Mouse (Mus musculus) kidney, postnatal 10 days (tissue): ENCODE data around the gene Chmp2b.

Experiments
- DNase-seq: peaks from one replicate; pipeline ENCODE4 v3.0.0; 2021; ENCODE audit warnings: mixed read lengths

Chmp2b gene

DNA sequence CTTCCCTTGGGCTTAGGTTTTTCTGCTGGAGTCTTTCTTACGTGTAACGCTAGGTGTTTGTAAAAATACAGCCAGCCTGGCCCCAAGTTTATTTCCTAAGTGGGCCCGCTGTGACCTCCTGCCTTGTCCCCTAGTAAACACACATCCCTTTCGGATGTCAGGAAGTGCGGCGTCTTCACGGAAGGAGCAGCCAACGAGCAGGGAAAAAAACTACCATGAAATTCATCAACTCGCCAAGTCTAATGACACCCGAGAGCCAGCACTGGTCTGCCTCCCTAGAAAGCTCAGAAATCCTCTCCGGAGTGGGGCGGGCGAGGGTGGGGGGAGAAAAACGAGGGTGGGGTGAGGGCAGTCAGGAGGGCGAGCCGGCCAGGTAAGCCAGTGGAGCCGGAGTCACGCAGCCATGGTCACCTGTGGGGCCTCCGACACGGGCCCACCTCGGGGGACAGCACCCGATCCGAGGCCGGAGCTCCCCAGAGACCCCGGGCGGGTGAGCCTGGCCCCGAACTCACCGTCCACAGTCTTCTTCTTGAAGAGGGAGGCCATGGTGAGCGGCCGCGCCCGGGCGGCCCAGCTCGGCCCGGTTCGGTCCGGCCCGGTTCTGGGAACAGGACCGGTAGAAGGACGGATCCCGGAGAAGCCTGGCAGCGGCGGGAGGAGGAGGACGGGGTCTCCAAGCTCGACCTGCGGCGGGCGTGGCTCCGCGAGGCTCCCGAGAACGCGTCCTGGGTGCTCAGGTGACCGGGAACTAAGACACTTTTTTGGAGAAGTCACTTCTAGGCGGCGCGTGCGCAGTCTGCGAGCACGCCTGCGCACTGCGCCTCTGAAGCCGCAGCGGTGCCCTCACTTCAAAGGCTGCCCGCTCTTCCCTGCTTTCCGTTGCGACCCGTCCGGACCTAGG, at the start of gene Chmp2b:
TSS of gene Chmp2b (minus strand) at position 764 of the 901 bp plus-strand sequence.
- DNase-seq, result peak; percentile 92

DNA sequence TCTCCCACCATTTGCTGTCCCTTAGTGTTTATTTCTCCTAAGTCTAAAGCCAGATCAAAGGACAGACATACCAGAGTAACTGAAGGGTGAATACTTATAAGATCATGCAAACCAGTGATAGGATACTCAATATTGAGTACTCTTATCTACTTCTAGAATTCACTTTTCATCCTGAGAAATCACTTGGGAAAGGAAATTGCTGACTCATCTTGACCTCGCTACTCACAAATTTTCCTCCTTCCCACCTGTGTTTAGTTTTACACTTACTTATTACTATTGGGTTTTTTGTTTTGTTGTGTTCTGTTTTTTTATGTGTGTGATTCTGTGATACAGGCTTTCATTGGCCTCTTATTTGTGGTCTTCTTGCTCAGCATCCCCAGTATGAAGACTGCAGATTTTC, 49.2 kb upstream of the Chmp2b start:
- no peak for DNase-seq

DNA sequence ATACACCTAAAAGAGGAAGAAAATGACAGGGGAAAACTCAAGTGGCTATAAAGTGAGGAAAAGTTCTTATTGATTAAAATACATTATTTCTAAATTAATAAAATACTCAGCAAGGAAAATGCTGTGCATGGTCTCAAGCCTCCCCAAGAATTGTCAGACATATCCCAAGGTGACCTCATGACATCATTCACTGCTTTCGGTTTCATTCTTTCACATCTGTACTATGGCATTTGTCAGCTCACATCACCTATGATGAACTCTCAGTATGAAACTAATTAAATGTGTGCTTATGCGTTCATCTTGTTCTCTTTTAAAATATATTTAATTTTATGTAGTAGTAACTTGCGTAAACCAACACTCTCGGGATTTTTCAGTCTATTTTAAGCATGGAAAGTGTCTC, 38.3 kb upstream of the Chmp2b start:
- DNase-seq, result no peak

DNA sequence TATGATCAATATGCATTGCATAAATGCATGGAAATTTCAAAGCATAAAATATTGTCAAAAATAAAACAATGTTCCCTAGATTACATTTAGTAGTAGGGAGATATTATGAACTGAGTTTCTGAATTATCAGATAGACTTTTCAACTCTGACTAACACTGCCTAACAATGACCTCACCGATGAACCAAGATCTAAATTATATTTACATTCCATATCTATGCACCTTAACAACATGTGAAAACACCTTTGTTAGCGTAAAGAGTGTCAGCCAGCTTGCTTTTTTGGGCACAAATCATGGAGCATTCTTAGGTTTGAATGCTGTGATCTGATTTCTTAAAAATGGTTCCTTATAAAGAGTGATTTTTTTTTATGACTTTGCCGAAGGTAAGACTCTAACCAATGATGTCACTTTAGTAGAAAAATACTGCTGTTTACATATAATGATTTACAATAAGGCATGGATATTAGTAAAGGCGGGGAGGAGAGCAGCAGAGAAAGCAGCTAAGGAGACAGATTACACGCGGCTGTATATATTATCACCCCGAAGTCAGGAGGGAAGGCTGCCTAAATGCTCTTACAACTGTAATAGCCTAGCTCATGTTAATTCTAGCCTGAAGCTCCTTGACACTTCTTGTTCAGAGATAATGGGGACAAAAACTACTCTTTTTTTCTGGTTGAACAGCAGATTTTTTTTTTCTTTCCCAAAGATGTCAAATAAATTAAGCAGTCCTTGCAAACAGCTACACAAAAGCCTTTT, 23.8 kb upstream of the Chmp2b start:
- DNase-seq, result no peak

GRCm38 (mm10) chr16:65585699-65586098, 23.2 kb upstream of the Chmp2b start:
- no peak for DNase-seq

DNA sequence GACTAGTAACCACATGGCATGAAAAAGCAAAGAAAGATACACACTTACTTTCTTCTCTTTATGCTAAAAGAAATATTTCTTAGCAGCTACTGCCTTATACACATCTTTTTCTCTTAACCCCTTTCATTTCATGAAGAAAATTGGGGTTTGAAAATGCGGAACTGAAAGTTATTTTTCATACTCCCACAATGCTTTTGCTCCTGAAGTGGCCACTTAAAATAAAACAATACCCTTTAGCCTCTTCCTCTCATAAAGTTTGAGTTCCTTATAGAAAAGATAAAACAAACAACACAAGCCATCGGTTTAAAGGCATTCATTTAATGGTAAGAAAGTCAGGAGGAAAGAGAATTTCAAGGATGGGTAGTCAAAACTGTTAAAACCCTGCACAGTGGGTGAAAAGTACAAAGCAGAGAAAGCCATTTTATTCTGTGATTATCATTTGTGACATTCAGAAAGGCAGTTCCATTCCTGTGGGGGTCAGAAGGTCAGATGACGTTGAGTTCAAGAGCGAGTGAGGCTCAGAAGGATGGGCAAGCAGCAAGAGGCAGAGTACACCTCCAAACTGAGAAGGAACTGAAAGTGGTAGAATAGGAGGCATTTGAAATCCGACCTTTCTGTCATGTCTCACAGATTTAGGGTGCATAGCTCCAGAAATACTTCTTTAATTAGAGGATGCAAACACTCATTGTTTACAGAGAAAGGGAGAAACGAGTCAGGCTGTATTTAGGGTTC, 14.9 kb upstream of the Chmp2b start:
- no peak for DNase-seq

DNA sequence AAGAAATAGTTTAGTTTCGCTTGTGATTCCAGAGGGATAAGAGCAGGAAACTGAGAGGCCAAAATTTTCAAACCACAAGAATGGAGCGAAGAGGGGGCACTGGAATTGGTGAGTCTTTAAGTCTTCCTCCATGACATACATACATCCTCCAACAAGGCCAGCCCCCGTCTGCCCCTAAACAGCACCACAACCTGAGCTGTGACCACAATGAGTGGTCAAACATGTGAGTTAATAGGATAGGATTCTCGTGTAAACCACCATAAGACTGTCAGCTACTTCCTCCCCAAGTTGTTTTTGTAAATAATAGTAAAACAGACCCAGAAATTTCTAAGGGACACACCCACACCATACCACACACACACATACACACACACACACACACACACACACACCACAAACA, 6.3 kb upstream of the Chmp2b start:
- DNase-seq, result no peak

DNA sequence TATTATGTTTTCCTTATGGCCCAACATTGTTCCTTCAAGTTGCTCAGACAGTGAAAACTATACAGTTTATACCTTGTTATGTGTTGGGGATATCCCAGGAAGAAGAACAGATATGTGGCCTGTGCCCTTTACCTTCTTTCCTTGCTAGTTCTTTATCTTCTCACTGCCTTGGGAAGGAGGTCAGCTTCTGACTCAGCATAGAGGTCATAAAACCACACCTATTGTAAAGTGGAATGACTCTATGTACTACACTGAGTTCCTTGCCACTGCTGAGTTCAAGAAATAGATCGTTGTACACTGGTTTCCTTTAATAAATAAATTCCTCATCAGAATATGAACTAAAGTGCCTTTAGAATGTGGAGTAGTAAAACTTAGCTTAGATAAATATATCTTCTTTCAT, 2.4 kb upstream of the Chmp2b start:
- no peak for DNase-seq

GRCm38 (mm10) chr16:65564306-65564705, 1.8 kb upstream of the Chmp2b start:
- DNase-seq, result no peak

- no peak for DNase-seq
Observed at GRCm38 (mm10) chr16:65562864-65563206, 309 bp upstream of the Chmp2b start.

- peak; percentile 25 for DNase-seq
Observed at GRCm38 (mm10) chr16:65560996-65561962, 1.2 kb downstream of the Chmp2b start.

- peak; percentile 20 for DNase-seq
Observed at GRCm38 (mm10) chr16:65559591-65559990, 2.9 kb downstream of the Chmp2b start.

DNA sequence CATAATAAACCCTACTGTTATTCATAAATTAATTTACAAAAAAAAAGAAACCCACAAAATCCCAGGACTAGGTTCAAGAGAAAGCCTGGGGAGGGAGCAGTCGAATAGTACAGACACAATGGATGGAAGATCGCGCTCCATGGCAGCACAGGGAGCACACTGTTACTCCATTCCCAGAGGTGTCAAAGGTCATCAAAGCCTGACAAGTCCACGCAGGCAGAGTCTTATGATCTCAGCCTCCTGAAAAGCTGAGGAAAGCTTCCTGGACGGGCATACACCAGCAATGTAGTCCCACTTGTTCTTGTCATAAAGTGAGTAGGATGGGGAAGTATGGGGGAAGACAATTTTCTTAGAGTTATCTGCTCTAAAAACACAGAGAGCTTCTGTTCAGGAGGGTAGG, 5.2 kb downstream of the Chmp2b start:
- DNase-seq, result no peak

DNA sequence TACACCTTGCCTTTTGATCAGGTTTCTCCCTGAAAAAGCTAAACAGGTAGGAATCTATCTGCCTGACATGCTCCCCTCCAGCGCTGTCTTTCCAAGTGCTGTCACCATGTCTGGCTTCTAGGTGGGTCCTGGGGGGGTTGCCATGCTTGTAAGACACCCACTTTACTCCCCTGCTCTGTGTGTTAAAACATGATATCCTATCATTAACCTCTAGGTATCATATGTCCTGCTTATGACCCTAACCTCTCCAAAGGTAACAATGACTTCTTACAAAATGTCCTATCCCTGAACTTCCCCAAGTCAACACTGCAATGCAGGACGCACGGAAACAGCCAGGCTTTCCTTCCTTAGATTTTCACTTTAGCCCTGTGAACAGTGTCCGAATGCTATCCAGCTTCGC, 8.3 kb downstream of the Chmp2b start:
- peak; percentile 26 for DNase-seq

- no peak for DNase-seq
Observed at GRCm38 (mm10) chr16:65550814-65551213, 11.7 kb downstream of the Chmp2b start.

DNA sequence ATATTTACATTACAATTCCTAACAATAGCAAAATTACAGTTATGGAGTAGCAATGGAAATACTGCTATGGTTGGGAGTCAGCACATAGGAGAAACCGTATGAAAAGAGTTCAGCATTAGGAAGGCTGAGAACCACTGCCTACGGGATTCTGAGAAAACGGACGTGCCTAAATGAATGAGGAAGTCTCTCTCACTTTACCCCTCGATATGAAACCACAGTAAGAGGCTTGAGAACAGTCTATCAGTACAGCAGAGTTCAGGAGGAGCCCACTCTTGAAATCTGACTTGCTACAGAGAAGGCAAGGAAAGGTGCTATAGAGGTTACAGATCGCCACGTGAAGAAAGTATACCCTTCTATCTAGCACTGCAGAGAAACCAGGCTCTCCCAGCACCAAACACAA, 13.6 kb downstream of the Chmp2b start:
- DNase-seq, result no peak

DNA sequence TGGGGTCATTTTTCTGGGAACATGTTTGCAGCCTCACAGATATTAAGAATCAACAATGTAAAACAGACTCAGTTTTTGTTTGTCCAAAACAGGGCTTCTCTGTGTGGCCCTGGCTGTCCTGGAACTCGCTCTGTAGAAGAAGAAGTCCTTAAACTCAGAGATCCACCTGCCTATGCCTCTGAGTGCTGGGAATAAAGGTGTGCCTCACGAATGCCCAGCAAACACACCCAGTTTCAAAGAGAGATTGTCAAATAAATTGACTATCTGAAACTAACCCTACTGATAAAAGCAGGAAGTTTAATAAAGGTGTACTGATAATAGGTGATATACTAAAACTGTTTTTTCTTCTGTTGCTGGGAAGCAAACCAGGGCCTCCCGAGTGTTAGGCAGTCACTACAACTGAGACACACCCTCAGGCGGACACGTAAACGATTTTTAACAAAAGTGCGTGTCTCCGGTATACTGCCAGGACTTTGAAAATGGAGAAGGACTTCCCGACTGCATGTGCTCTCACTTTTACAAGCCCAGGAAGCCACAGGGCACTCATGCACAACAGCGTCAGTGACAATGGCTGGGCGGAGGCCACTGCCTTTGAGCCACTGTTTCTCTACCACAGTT, 18.7 kb downstream of the Chmp2b start:
- DNase-seq, result no peak

- peak; percentile 62 for DNase-seq
Observed at GRCm38 (mm10) chr16:65533315-65533999, 29.1 kb downstream of the Chmp2b start.

GRCm38 (mm10) chr16:65531663-65532062, 30.9 kb downstream of the Chmp2b start:
- DNase-seq, result no peak

DNA sequence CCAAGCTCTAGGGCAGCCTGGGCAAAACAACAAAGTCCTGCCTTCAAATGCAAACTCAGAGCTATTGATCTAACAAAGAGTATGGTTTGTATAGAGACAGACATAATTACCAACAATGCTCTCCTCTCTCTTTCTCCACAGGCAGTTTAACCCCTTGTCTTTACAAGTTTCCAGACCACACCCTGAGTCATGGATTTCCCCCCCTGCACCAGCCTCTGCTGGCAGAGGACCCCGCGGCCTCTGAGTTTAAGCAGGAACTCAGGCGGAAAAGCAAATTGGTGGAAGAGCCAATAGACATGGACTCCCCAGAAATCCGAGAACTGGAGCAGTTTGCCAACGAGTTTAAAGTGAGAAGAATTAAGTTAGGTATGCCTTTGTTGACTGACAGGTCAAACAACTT, 32.9 kb downstream of the Chmp2b start:
- no peak for DNase-seq

DNA sequence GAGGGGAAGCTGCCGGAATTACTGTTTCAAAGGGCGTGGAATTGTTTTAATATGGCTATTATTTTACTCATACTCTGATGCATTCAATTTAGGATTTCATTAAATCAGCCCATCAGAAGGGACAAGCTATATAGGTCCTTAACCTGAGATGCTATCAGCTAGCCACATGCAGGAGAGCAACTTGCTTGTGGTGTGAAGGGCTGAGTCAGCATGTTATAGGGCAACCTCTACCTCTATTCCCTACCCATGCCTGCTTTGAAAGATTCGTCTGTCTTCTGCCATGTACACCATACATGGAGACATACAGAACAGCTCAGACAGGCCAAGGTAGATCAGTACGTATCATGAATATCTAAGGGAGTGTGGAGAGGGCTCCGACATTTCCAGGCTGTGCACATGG, 35.8 kb downstream of the Chmp2b start:
- DNase-seq, result no peak
